Mouse (Mus musculus): ENCODE measurements around the gene Dse.

Dse gene

DNA sequence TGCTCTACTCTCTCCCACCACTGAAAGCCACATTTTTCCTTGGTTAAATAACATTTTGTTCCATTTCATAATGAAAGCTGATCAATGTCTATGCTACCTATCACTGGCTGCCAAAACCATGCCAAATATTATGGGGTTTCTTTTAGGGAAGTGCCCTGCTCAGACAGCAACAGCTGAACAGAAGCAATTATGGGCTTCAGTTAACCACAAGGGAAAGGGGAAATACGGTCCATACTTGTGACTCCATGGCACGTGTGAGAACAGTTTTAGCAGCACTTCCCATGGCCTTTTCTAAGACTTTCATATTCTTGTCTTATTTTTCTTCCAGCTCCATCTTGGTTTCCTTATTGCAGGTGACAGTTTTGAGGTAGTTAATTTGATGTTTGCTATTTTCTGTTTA, 76.2 kb downstream of the Dse start:
- no peak for DNase-seq (ENCODE audit: low read depth, low spot score)

DNA sequence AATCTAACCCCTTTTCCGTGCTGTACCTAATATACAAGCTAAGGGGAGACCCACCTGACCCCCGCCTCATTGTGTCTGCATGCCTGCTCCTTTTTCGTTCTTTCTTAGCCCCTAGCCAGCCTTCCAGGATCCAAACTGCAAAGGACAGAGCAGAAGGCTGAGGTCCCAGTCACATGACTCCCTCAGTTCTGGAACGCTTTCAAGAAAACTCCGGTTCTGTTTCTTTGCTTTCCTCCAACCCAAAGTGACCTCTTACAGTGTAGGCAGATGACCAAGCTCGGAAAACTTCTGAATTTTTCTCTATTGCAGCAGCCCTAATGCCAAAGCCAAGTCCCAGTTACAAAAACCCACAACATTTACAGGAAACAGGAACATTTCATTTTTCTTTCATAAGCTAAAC, 79.1 kb downstream of the Dse start:
- no peak for DNase-seq (ENCODE audit: low read depth, low spot score)

DNA sequence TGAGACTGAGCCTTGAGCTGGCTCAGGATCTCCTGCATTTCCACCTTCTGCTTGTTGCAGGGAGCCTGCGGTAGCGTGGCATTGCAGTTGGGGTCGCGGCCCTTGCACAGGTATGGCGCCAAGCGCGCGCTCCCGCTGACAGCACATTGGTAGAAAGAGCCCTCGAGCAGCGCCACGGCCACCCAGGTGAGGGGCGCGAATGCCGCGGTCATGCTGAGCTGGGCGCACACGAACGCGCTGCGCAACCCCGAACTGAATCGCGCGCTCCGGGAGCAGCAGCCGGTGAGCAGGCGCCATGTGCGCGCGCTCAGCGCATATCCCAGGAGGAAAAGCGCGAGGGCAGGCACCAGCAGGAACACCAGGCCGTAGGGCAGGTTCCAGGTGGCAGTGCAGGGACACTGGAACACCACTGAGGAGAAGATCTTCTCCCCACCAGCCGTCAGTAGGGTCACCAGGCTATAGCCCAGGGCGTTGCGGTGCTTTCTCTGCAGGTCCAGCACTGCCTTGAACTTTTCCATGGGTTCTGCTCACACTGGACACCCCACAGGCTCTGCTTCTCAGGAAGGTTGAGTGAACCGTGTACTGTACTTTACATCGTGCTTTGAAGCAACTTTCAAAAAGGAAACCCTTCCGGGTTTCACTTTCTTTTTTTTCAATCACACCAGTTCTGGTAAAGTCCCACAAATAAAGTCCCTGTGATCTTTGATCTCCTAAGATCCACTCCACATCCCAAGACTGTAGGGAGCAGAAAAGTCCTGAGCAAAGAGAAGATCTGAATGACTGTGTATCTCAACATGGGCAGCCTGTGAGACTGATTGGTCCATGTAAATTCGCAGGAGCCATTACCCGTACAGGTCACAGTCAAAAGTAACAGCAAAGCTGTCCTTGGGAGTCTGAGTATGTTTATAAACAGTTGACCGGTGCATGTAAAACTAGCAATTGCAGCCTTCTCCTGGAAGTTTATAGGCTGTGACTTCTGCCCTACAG, 79.8 kb downstream of the Dse start, which contains the start of gene Calhm6:
Gene Calhm6 (minus strand): TSS at position 593 of the 987 bp plus-strand sequence.
- DNase-seq (ENCODE audit: low read depth, low spot score), result no peak

DNA sequence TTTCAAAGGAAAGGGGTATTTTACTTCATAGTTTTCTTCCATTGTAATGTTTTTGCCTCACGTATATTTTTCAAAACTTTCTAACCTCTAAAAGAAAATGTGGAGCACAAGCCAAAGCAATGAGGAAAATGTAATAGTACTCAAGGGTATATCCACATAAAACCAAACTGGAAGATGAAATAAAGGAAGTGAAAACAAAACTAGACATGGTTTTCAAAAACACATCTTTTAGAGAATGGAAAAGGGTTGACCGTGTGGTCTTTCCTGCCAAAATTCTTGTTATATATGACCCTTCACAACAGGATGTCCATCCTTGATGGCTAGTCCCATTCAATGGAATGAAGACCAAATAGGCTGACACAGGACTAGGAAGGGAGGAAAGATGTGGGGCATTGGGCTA, 89.1 kb downstream of the Dse start:
- DNase-seq (ENCODE audit: low read depth, low spot score), result no peak

DNA sequence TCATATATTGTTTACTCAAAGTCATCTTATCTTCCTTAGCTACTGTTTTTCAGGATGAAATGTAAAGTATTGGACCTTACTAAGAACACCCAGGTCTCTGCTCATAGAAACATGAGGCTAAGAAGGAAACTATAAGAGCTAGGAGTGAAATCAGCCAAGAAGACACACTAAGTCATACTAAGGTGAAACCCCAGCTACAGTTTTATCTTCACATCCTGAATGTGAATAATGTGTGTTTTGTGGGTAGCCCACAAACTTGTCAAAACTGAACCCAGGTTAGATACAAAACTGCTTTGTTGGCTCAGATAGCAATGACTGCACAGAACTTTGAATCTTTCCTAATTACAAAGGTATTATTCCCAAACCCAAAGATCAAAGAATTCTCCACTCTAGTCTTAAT, 89.7 kb downstream of the Dse start:
- DNase-seq (ENCODE audit: low read depth, low spot score), result no peak

DNA sequence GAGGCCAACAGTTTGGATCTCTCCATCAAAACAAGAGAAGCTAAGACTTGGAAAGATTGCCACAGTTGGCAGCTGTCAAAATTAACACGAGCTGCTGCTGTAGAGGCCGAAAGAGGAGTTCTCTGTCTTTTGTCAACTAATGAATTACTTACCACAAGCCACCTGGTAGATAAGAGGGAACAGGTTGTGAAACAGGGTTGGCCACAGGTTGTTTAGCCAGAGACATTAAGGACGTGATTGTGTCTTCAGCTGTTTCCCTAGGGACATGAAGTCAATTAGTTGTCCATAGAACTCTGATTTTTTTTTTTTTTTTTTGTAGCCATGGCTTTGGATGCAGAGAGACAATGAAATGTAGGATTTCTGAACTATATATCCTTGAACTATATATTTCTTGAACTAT, 90.4 kb downstream of the Dse start:
- no peak for DNase-seq (ENCODE audit: low read depth, low spot score)

DNA sequence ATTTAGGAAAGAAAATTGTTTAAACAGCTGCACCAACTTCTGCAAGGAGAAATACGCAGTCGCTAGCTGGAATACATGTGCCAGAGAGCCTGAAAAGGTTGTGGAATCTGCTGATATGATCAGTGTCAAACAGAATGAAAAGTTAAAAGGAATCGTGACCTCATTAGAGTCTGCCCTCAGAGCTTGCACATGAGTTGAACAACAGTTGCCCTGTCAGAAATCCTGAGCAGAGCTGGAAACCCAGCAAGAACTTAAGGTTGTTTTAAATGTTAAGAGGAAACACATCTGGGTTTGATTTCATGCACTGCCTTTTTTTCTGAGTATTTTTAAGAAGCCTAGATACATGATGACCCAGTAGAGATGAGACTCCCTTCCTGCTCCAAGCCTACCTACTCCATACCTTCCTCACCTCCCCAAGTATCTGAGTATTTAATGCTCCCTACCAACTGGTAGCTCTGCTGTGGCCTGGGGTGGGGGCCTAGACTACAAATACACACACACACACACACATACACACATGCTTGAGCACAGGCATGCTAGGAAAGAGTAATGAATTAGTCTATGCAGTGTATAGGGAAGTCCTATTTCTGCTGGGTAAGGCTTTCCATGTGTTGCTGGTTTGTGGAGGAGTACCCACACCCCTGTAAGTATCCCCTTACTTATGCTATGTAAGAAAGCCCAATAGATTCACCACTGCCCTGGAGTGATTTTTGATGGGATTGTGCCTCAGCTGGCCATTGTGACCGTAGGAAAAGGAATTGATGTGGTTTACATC, 95.4 kb downstream of the Dse start:
- no peak for DNase-seq (ENCODE audit: low read depth, low spot score)

DNA sequence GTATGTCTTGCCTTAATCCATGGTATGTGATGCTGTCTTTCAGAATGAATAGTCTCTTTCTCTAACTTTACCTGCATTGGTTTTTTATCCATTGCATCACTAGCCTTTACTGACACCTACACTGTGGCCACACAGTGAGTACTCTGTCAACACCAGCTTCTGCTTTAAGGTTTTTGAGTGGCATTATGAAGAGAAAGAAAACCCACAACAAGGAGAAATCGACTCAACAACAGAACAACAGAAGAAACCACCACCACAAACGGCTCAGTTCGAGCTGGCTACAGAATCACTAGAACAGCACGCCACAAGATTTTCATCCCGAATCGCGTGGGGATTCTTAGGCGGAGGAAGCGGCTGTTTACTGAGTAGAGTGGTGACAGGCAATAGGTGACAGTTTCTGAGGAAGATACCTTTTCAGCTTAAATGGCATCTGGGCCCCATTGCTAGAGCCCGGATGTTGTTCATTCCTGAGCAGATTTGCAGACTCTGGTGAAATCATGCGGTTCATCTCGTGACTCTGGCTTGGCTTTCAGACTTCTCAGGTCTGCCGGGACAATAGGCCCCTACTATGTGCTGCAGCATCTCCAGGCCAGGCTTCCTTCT, 96.6 kb downstream of the Dse start:
- no peak for DNase-seq (ENCODE audit: low read depth, low spot score)

Data from c-Kit-negative CD71-positive TER-119-positive erythroid progenitor cells, embryonic 14.5 days (primary cell).